Mouse (Mus musculus) liver, adult 2 months (tissue): ENCODE data around the gene Pnmal2.

ENCODE experiments used
- CTCF ChIP-seq: fragments of 200-500 bp; IDR thresholded peaks from 2 replicates; pipeline ENCODE4 v1.5.1; 2011; ENCODE audit warnings: low read depth, low read length, control low read depth
- POLR2A ChIP-seq: fragments of 200-500 bp; IDR thresholded peaks from 2 replicates; pipeline ENCODE4 v1.6.1; 2011; ENCODE audit warnings: low read length, control low read depth; ENCODE audit not compliant: insufficient read depth; ENCODE audit errors: extremely low read depth

GRCm38 (mm10) chr7:16918014-16918413 is 26.5 kb upstream of the Pnmal2 start:
- TF ChIP-seq POLR2A (no peak), CTCF (no peak)
